Mouse (Mus musculus) megakaryocyte progenitor cell, adult 5-6 weeks (primary cell): ENCODE data around the gene Igsf23. TPM values are rescaled to one million over a fixed set of nuclear protein-coding genes. Genes with fewer than 3 reads are reported as not detected.

Experiments used
- total RNA-seq, 2 experiments: library from RNA; stranded (forward) in 1 of 2; stranded (reverse) in 1 of 2; fragments of 157-497, 149-512 nt in 1 of 2; fragments of 200-1000 nt in 1 of 2; gene quantifications; 2 replicates each; pipeline versions ENCODE4 v1.2.3 to v1.2.4; 2015 to 2017

Igsf23 gene
- total RNA-seq, 2 experiments from 2014 or later: not detected

Other genes with a start within 250 kb of the Igsf23 start
- 61.5 and 62.2 TPM in 2 replicates for gene Tomm40, start 235.3 kb downstream of the Igsf23 start, total RNA-seq (2015)
- gene Tomm40, start 235.3 kb downstream of the Igsf23 start, total RNA-seq (2017): 42.5 and 50.8 TPM in 2 replicates
- gene Nectin2, start 200.3 kb downstream of the Igsf23 start, total RNA-seq (2015): 0.95 and 2.2 TPM in 2 replicates
- gene Nectin2, start 200.3 kb downstream of the Igsf23 start, total RNA-seq (2017): 0.78 and 1.0 TPM in 2 replicates
- gene Bcam, start 179.7 kb downstream of the Igsf23 start, total RNA-seq (2015): not detected in 2 replicates
- gene Bcam, start 179.7 kb downstream of the Igsf23 start, total RNA-seq (2017): not detected in 2 replicates
- not detected in 2 replicates for gene Cblc, start 153.9 kb downstream of the Igsf23 start, total RNA-seq (2015)
- not detected in 2 replicates for gene Cblc, start 153.9 kb downstream of the Igsf23 start, total RNA-seq (2017)
- 6.3 and 11.5 TPM in 2 replicates for gene Bcl3, start 128.0 kb downstream of the Igsf23 start, total RNA-seq (2015)
- 1.6 and 4.6 TPM in 2 replicates for gene Bcl3, start 128.0 kb downstream of the Igsf23 start, total RNA-seq (2017)
- not detected in 2 replicates for gene Gm19345, start 98.8 kb downstream of the Igsf23 start, total RNA-seq (2015)
- gene Gm19345, start 98.8 kb downstream of the Igsf23 start, total RNA-seq (2017): not detected in 2 replicates
- not detected in 2 replicates for gene Ceacam16, start 89.5 kb downstream of the Igsf23 start, total RNA-seq (2015)
- not detected in 2 replicates for gene Ceacam16, start 89.5 kb downstream of the Igsf23 start, total RNA-seq (2017)
- not detected in 2 replicates for gene Ceacam19, start 62.8 kb downstream of the Igsf23 start, total RNA-seq (2015)
- gene Ceacam19, start 62.8 kb downstream of the Igsf23 start, total RNA-seq (2017): 0.03 TPM in 1 of 2 replicates, not detected in the other
- gene Pvr, start 29.6 kb downstream of the Igsf23 start, total RNA-seq (2015): 10.2 and 13.0 TPM in 2 replicates
- gene Pvr, start 29.6 kb downstream of the Igsf23 start, total RNA-seq (2017): 7.5 and 9.7 TPM in 2 replicates
- gene Ceacam20, start 14.7 kb upstream of the Igsf23 start, total RNA-seq (2015): not detected in 2 replicates
- gene Ceacam20, start 14.7 kb upstream of the Igsf23 start, total RNA-seq (2017): not detected in 2 replicates
- not detected in 2 replicates for gene Nlrp9b, start 40.7 kb upstream of the Igsf23 start, total RNA-seq (2015)
- gene Nlrp9b, start 40.7 kb upstream of the Igsf23 start, total RNA-seq (2017): not detected in 2 replicates
- not detected in 2 replicates for gene Vmn1r91, start 148.9 kb upstream of the Igsf23 start, total RNA-seq (2015)
- gene Vmn1r91, start 148.9 kb upstream of the Igsf23 start, total RNA-seq (2017): not detected in 2 replicates
- gene Gm16442, start 171.8 kb upstream of the Igsf23 start, total RNA-seq (2015): not detected in 2 replicates
- not detected in 2 replicates for gene Gm16442, start 171.8 kb upstream of the Igsf23 start, total RNA-seq (2017)
- not detected in 2 replicates for gene Vmn1r93, start 188.3 kb upstream of the Igsf23 start, total RNA-seq (2015)
- gene Vmn1r93, start 188.3 kb upstream of the Igsf23 start, total RNA-seq (2017): not detected in 2 replicates
- not detected in 2 replicates for gene Vmn1r94, start 217.6 kb upstream of the Igsf23 start, total RNA-seq (2015)
- not detected in 2 replicates for gene Vmn1r94, start 217.6 kb upstream of the Igsf23 start, total RNA-seq (2017)
- gene Vmn1r95, start 243.0 kb upstream of the Igsf23 start, total RNA-seq (2015): not detected in 2 replicates
- not detected in 2 replicates for gene Vmn1r95, start 243.0 kb upstream of the Igsf23 start, total RNA-seq (2017)